Mouse (Mus musculus) adrenal gland, adult 2 months (tissue): ENCODE results near the gene Nr2c1. TPM values are rescaled to one million over a fixed set of nuclear protein-coding genes. Genes with fewer than 3 reads are reported as not detected.

ENCODE experiments used
- DNase-seq: peaks from one replicate; pipeline ENCODE4 v3.0.0; 2021
- polyA plus RNA-seq: library from polyadenylated mRNA; depleted of rRNA; stranded (reverse); fragments of >200 nt; gene quantifications from 2 replicates; pipeline ENCODE4 v1.2.3, GENCODE M21; 2012; rRNA removed
- total RNA-seq, 2 experiments: library from RNA; stranded (reverse); gene quantifications; 2 replicates each; pipeline ENCODE4 v1.2.3; 2021

Nr2c1 gene
- total and polyA plus RNA-seq, 3 experiments: 2.7 to 13.7 (median 11.7) TPM

DNA sequence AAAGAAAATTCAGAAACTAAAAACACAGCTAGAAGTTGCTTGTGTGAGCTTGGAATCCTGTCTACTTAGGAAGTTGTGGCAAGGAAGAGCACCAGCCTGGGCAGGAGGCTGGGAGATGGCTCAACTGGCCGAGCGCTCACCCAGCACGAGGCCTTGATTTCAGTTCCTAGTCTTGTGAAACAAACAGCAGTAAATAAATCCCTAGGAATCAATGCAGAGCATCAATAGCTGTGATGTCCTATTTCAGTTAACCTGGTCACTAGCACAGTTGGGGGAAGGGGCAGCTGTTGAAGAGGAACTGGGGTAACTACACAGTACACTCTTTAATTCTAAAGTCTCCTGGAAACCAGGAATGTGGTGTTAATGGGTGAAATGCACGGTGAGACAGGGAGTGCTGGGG lies 57.1 kb downstream of the Nr2c1 start:
- DNase-seq: no peak

DNA sequence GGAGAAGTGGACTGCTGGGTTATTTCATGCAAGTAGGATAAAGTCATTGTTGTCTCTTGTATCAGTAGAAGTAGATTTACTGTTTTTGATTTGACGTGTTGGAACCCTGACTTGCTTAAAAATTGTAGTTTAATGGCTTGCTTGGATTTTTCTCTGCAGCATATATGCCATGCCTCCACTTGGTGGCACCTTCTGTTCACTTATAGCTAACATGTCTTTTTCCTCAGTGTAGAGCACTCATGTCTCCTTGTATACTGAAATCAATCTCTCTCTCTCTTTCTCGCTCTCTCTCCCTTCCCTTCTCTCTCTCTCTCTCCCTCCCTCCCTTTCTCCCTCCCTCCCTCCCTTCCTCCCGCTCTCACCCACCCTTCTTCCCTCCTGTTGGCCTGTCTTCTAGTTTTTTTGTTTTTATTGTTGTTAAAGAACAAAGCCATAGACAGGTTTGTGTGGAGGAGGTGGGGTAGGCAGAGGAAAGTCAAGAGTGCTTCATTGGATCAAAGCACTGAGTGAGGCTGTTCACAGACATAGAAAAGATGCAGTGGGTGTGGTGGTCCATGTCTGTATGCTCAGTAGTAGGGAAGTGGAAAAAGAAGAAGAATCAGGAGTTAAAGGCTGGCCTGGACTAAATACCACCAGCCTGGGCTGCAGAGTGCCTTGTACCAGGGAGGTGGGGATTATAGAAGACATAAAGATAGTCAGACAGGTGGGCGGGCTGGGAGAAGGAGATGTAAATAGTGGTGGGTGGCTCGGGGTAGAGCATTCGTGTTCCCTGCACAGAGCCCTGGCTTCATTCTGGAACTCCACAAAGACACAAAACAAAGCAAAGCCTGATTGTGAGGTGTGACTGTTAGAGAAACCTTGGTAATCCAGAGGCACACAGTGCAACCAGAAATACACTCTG lies 63.1 kb downstream of the Nr2c1 start:
- DNase-seq: no peak

DNA sequence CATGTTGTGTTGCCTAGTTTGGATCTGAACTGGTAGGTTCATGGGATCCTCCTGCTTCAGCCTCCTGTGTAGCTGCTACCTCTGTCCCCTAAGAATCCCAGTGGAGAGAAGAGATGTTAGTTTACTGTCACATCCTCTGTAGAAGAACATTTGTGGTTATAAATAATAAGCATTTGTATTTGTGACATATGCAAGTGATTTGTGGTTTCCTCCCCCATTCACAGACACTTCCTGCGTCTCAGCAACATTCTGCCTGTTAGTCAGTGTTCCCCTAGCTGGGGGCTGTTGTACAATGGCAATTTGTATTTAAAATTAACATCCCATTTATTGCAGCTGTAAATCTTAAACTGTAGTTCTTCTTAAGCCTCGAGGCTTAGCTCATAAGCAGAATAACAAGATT lies 63.9 kb downstream of the Nr2c1 start:
- DNase-seq: no peak

DNA sequence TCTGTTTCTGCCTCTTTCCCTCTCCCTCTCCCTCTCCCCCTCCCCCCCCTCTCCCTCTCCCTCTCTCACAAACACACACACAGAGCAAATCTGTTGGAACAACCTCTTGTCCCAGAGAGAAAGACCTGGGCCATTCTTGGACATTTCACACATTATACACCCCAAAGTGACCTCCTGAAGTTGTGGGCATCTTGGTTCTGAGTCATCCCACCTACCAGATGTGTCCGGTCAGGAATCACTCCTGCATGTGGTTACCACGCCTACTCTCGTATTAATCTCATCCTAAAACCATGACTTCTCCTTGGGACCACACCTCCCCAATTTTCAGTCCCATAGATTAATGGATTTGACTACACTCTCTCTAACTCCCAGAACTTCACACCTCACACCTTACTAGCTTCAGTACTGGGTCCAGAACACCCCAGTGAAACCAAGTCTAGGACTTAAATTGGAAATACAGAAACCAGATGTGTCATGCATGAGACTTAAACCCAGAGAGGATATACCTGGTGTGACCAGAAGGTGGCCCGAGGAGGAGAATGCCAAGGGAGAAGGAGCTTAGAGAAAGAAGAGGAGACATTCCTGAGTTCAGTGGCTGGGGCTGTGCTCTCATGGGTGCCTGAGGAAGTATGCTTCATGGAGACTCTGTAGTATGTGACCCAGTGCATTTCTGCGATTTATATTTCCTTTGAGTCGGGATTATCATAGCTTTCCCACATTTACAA lies 77.4 kb downstream of the Nr2c1 start:
- no peak for DNase-seq

DNA sequence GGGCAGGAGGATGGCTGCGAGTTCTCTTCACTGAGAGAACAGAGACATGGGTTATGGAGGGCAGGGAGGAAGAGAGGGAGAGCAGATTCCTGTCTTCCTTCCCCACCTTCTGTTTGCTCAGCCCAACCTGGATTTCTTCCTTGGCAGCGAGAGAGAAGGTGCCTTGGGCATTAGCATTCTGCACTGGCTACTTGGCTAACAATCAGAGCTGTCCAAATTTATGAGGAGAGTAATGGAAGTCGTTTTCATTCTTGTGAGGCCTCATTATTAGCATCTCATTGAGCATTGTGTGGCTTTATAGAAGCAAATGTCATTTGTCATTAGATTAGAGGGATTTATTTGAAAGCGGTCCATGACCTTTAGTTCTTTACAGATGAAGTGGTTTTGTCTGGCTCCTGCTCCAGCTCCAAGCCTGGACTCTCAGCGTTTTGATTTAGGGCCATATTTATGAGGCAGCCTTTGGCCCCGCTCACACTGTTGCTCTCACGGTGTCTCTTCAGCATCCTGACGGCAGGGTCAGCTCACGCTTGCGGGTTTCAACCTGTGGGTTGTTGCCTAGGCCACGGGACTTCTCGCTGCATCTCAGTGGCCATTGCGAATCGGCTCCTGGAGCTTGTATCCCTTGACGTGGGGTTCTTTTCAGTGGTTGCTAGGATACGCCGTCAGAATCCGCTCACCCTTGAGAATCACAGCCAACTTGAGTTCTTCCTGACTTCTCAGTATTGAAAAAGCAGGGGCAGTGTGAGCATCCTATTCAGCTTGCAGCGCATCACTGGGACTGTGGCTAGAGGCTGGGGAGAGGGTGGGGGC lies 82.6 kb downstream of the Nr2c1 start:
- peak; percentile 38 for DNase-seq

DNA sequence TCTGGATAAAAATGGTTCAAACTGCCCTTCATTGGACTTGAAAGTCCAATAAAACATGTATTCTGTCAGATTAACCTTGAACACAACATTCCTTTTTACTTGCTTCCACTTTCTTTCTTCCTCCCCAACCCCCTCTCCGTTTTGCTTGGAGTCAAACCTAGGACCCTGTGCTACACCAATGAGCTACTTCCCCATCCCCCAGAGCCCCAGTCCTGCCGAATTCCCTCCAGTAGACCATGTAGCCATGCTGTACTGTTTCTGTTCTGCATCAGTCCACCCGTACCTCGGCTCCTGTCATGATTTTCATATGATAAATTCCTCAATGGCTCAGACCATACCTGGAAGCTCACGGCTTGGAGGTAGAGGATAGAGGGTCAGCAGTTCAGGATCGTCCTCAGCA lies 83.2 kb downstream of the Nr2c1 start:
- no peak for DNase-seq

DNA sequence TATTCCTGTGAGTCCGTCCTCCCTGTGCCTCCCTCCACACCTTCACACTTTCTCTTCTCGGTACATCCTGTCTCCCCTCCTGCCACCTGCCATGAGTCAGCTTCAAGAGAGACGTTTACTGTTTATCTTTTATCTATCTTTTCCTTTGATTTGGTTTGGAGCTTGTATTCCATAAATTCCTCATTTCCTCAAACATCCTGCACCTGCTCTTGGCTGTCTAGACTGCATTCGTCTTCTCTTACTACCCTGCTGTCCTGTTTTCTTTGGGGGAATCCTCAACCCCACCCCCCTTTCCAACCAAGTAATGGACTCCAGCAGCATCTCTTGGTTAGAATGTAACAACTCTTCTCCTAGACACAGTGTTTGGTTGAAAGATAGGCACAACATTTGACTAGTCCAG lies 87.4 kb downstream of the Nr2c1 start:
- no peak for DNase-seq

DNA sequence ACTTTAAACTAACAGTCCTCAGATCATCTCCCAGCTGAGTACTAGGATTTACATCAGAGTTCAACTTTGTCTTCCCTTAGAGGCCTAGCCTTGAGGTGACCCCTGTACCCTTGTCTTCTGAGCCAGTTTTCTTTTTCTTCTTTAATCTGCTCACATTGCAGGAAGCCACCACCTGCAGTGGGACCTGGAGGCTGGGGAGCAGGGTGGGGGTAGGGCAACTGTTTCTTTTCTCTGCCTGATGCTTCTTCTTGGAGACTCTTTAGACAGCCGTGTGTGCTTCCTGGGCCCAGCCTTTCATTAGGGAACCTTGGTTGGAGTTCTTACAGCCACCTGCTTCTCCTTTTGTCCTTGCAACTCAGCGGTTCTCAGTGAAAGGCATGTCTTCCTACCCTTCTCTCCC lies 93.5 kb downstream of the Nr2c1 start:
- DNase-seq: no peak

Other genes starting within 250 kb of the Nr2c1 start
- 10 to 100 TPM; 20.9 to 22.1 TPM for gene Vezt, start 112.2 kb upstream of the Nr2c1 start, total RNA-seq
- gene Vezt, start 112.2 kb upstream of the Nr2c1 start, polyA plus RNA-seq: 4.6 and 6.6 TPM in 2 replicates
- 1 to 10 TPM; 4.5 to 5.6 TPM for gene Fgd6, start 112.0 kb upstream of the Nr2c1 start, total RNA-seq
- gene Fgd6, start 112.0 kb upstream of the Nr2c1 start, polyA plus RNA-seq: 0.64 and 0.80 TPM in 2 replicates
- 100 to 1,000 TPM; 406 to 525 TPM for gene Ndufa12, start 50.7 kb downstream of the Nr2c1 start, total RNA-seq
- 18.2 and 24.4 TPM in 2 replicates for gene Ndufa12, start 50.7 kb downstream of the Nr2c1 start, polyA plus RNA-seq
- not detected for gene Gm4792, start 150.7 kb downstream of the Nr2c1 start, total RNA-seq
- not detected in 2 replicates for gene Gm4792, start 150.7 kb downstream of the Nr2c1 start, polyA plus RNA-seq
- 10 to 100 TPM; 13.0 to 22.8 TPM for gene Tmcc3, start 163.9 kb downstream of the Nr2c1 start, total RNA-seq
- 4.9 and 6.9 TPM in 2 replicates for gene Tmcc3, start 163.9 kb downstream of the Nr2c1 start, polyA plus RNA-seq